Mouse (Mus musculus): Measurements from ENCODE around the gene Celsr1.

The Celsr1 gene

GRCm38 (mm10) chr15:86034021-86034523, 495 bp upstream of the Celsr1 start:
- peak; percentile 51 to 62 for DNase-seq

GRCm38 (mm10) chr15:86032811-86033190, 776 bp downstream of the Celsr1 start:
- DNase-seq = no peak

- no peak for DNase-seq
Measured at GRCm38 (mm10) chr15:86029981-86030380, 3.6 kb downstream of the Celsr1 start.

- no peak for DNase-seq
Measured at GRCm38 (mm10) chr15:86027871-86028270, 5.7 kb downstream of the Celsr1 start.

- no peak for DNase-seq
Measured at GRCm38 (mm10) chr15:86021971-86022370, 11.6 kb downstream of the Celsr1 start.

- DNase-seq = no peak
Measured at GRCm38 (mm10) chr15:86021301-86021700, 12.3 kb downstream of the Celsr1 start.

GRCm38 (mm10) chr15:86020008-86020407, 13.6 kb downstream of the Celsr1 start:
- DNase-seq = no peak

GRCm38 (mm10) chr15:86018753-86019512, 14.6 kb downstream of the Celsr1 start:
- DNase-seq = no peak

GRCm38 (mm10) chr15:86017336-86017735, 16.2 kb downstream of the Celsr1 start:
- DNase-seq = no peak

- DNase-seq = no peak
Measured at GRCm38 (mm10) chr15:86015860-86016541, 17.6 kb downstream of the Celsr1 start.

- no peak for DNase-seq
Measured at GRCm38 (mm10) chr15:86015026-86015425, 18.6 kb downstream of the Celsr1 start.

GRCm38 (mm10) chr15:86013656-86014055, 19.9 kb downstream of the Celsr1 start:
- no peak for DNase-seq

GRCm38 (mm10) chr15:86013130-86013529, 20.4 kb downstream of the Celsr1 start:
- no peak for DNase-seq

- DNase-seq = peak in 1 of 2 experiments; percentile 30
Measured at GRCm38 (mm10) chr15:86007690-86008121, 25.9 kb downstream of the Celsr1 start.

GRCm38 (mm10) chr15:86005691-86006525, 27.7 kb downstream of the Celsr1 start:
- no peak for DNase-seq

- DNase-seq = no peak
Measured at GRCm38 (mm10) chr15:86004048-86004447, 29.5 kb downstream of the Celsr1 start.

- no peak for DNase-seq
Measured at GRCm38 (mm10) chr15:86000706-86001292, 32.8 kb downstream of the Celsr1 start.

GRCm38 (mm10) chr15:85998525-85999230, 34.9 kb downstream of the Celsr1 start:
- DNase-seq = no peak

- no peak for DNase-seq
Measured at GRCm38 (mm10) chr15:85996031-85996765, 37.4 kb downstream of the Celsr1 start.

GRCm38 (mm10) chr15:85994906-85995608, 38.5 kb downstream of the Celsr1 start:
- DNase-seq = no peak
